Mouse (Mus musculus): ENCODE results near the gene Unk. TPM values are rescaled to one million over a fixed set of nuclear protein-coding genes. Genes with fewer than 3 reads are reported as not detected.

Gene Unk
- polyA plus RNA-seq, 1 experiment, result 14.5 TPM

DNA sequence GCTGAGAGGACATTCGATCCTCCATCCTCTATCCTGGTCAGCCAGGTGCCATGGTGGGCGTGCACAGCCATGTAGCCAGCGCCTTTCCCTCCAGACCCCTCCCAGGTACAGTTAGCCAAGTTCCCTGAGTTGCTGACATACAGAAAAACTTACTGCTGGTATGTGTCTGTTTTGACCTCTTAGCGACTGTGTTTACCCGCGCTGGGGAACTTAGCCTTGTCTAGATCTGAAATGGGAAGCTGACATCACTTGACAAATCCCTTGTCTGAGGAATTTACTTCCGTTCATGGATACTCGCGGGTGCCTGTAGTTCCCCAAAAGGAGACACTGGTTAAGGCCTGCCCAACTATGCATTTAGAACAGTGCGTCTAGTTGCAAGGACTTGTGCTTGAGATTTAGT is 80.4 kb downstream of the Unk start:
- H3K27me3 ChIP-seq (ENCODE audit: control insufficient read depth, insufficient read depth, insufficient read length), result no peaks in the 10 kb centered on the region
- H3K79me2 ChIP-seq (ENCODE audit: control insufficient read depth, insufficient read depth), result peaks cover 44% of the 10 kb centered on the region
- H3K79me3 ChIP-seq (ENCODE audit: low read depth), result peaks cover 9% of the 10 kb centered on the region
- TF ChIP-seq CTCF (IDR thresholded peaks at IDR 0.05; ENCODE audit: control insufficient read depth, insufficient read depth, insufficient read length) (no peak), MYOD1 (IDR thresholded peaks at IDR 0.05; ENCODE audit: control insufficient read depth, insufficient read length, low read depth) (no peak)
- peak overlapping the region; percentile 81 for H3ac ChIP-seq (ENCODE audit: control insufficient read depth, insufficient read length, low read depth)
- H3K4me3 ChIP-seq (ENCODE audit: insufficient read depth, poor library complexity, severe bottlenecking), result peak overlapping the region; percentile 97
- peaks cover 24% of the 10 kb centered on the region for H3K36me3 ChIP-seq (ENCODE audit: control insufficient read depth, insufficient read depth)

Other genes with a start within 250 kb of the Unk start
- 7.3 TPM for gene Caskin2, start 216.7 kb upstream of the Unk start, polyA plus RNA-seq (2012; fragmentation: generic; extraction: Trizol)
- 18.5 TPM for gene Tsen54, start 215.6 kb upstream of the Unk start, polyA plus RNA-seq (2012; fragmentation: generic; extraction: Trizol)
- gene Llgl2, start 206.3 kb upstream of the Unk start, polyA plus RNA-seq (2012; fragmentation: generic; extraction: Trizol), result 0.51 TPM
- gene Myo15b, start 171.9 kb upstream of the Unk start, polyA plus RNA-seq (2012; fragmentation: generic; extraction: Trizol), result not detected
- gene Smim5, start 130.4 kb upstream of the Unk start, polyA plus RNA-seq (2012; fragmentation: generic; extraction: Trizol), result 0.53 TPM
- 0.28 TPM for gene Smim6, start 118.3 kb upstream of the Unk start, polyA plus RNA-seq (2012; fragmentation: generic; extraction: Trizol)
- 77.6 TPM for gene Sap30bp, start 97.0 kb upstream of the Unk start, polyA plus RNA-seq (2012; fragmentation: generic; extraction: Trizol)
- gene Recql5, start 96.8 kb upstream of the Unk start, polyA plus RNA-seq (2012; fragmentation: generic; extraction: Trizol), result 7.6 TPM
- gene Itgb4, start 55.6 kb upstream of the Unk start, polyA plus RNA-seq (2012; fragmentation: generic; extraction: Trizol), result 0.49 TPM
- gene Galk1, start 17.6 kb upstream of the Unk start, polyA plus RNA-seq (2012; fragmentation: generic; extraction: Trizol), result 150 TPM
- 633 TPM for gene H3f3b, start 2.4 kb upstream of the Unk start, polyA plus RNA-seq (2012; fragmentation: generic; extraction: Trizol)
- gene Unc13d, start 47.6 kb downstream of the Unk start, polyA plus RNA-seq (2012; fragmentation: generic; extraction: Trizol), result 0.43 TPM
- 87.6 TPM for gene Wbp2, start 56.7 kb downstream of the Unk start, polyA plus RNA-seq (2012; fragmentation: generic; extraction: Trizol)
- gene Trim47, start 96.9 kb downstream of the Unk start, polyA plus RNA-seq (2012; fragmentation: generic; extraction: Trizol), result 95.4 TPM
- gene Trim65, start 100.8 kb downstream of the Unk start, polyA plus RNA-seq (2012; fragmentation: generic; extraction: Trizol), result 2.7 TPM
- 121 TPM for gene Mrpl38, start 108.5 kb downstream of the Unk start, polyA plus RNA-seq (2012; fragmentation: generic; extraction: Trizol)
- gene Fbf1, start 137.8 kb downstream of the Unk start, polyA plus RNA-seq (2012; fragmentation: generic; extraction: Trizol), result 46.9 TPM
- gene Ten1, start 168.5 kb downstream of the Unk start, polyA plus RNA-seq (2012; fragmentation: generic; extraction: Trizol), result 48.8 TPM
- gene Acox1, start 168.7 kb downstream of the Unk start, polyA plus RNA-seq (2012; fragmentation: generic; extraction: Trizol), result 22.4 TPM
- 0.13 TPM for gene Evpl, start 207.8 kb downstream of the Unk start, polyA plus RNA-seq (2012; fragmentation: generic; extraction: Trizol)
- 81.9 TPM for gene Srp68, start 243.9 kb downstream of the Unk start, polyA plus RNA-seq (2012; fragmentation: generic; extraction: Trizol)

Data from C2C12 (cell line).